Mouse (Mus musculus): ENCODE results near the gene Stap2. TPM values are rescaled to one million over a fixed set of nuclear protein-coding genes. Genes with fewer than 3 reads are reported as not detected.

The Stap2 gene
- polyA plus RNA-seq, 1 experiment from 2014 or later = 8.0 TPM

GRCm38 (mm10) chr17:56009962-56010240, 4.5 kb upstream of the Stap2 start:
- 54% methylated on average over 2 of the region's 2 CpGs for WGBS
- peaks cover 37% of the 10 kb centered on the region for H3K4me1 ChIP-seq
- peaks cover 37% of the 10 kb centered on the region for H3K36me3 ChIP-seq
- H3K27me3 ChIP-seq (ENCODE audit: insufficient read depth, poor library complexity, severe bottlenecking) = 0 out of 2 replicates have a peak, but pooled peaks cover 1% of the 10 kb centered on the region
- peak overlapping the region; percentile 88 for H3K27ac ChIP-seq
- no peak for DNase-seq (ENCODE audit: low spot score)
- peak overlapping the region; percentile 80 for H3K4me3 ChIP-seq
- H3K9me3 ChIP-seq = no peaks in the 10 kb centered on the region

- H3K36me3 ChIP-seq = peaks cover 33% of the 10 kb centered on the region
- H3K4me3 ChIP-seq = peak overlapping the region; percentile 80
- WGBS = under 1% methylated on average over 62 of the region's 62 CpGs
- H3K4me1 ChIP-seq = peaks cover 37% of the 10 kb centered on the region
- no peaks in the 10 kb centered on the region for H3K9me3 ChIP-seq
- 0 out of 2 replicates have a peak, but pooled peaks cover 4% of the 10 kb centered on the region for H3K27me3 ChIP-seq (ENCODE audit: insufficient read depth, poor library complexity, severe bottlenecking)
- H3K27ac ChIP-seq = peak overlapping the region; percentile 88
- peak; percentile 97 for DNase-seq (ENCODE audit: low spot score)
Observed at GRCm38 (mm10) chr17:56009088-56009961, 3.9 kb upstream of the Stap2 start.

- H3K27me3 ChIP-seq (ENCODE audit: insufficient read depth, poor library complexity, severe bottlenecking) = 0 out of 2 replicates have a peak, but pooled peaks cover 7% of the 10 kb centered on the region
- peaks cover 26% of the 10 kb centered on the region for H3K36me3 ChIP-seq
- WGBS = under 1% methylated on average over 21 of the region's 21 CpGs
- H3K27ac ChIP-seq = peak overlapping the region; percentile 88
- H3K4me3 ChIP-seq = peak overlapping the region; percentile 80
- peaks cover 37% of the 10 kb centered on the region for H3K4me1 ChIP-seq
- no peaks in the 10 kb centered on the region for H3K9me3 ChIP-seq
- DNase-seq (ENCODE audit: low spot score) = peak; percentile 99
Observed at GRCm38 (mm10) chr17:56008356-56009087, 3.1 kb upstream of the Stap2 start.

GRCm38 (mm10) chr17:56007444-56008355, 2.3 kb upstream of the Stap2 start:
- peaks cover 37% of the 10 kb centered on the region for H3K4me1 ChIP-seq
- peak overlapping the region; percentile 88 for H3K27ac ChIP-seq
- peak overlapping the region; percentile 80 for H3K4me3 ChIP-seq
- H3K9me3 ChIP-seq = no peaks in the 10 kb centered on the region
- DNase-seq (ENCODE audit: low spot score) = no peak
- H3K27me3 ChIP-seq (ENCODE audit: insufficient read depth, poor library complexity, severe bottlenecking) = peaks cover 15% of the 10 kb centered on the region; the same call in 1 of the 2 replicates
- 27% methylated on average over 14 of the region's 14 CpGs for WGBS
- peaks cover 19% of the 10 kb centered on the region for H3K36me3 ChIP-seq

GRCm38 (mm10) chr17:56006956-56007355, 1.6 kb upstream of the Stap2 start:
- Histone ChIP-seq H3K27ac (peak overlapping the region; percentile 88), H3K4me1 (peaks cover 37% of the 10 kb centered on the region), H3K9me3 (no peaks in the 10 kb centered on the region), H3K27me3 (ENCODE audit: insufficient read depth, poor library complexity, severe bottlenecking) (peaks cover 20% of the 10 kb centered on the region; the same call in 1 of the 2 replicates), H3K4me3 (0 out of 2 replicates have a peak overlapping the region, but pooled peaks have one; percentile 8), H3K36me3 (peaks cover 12% of the 10 kb centered on the region)
- 41% methylated on average over 10 of the region's 10 CpGs for WGBS
- no peak for DNase-seq (ENCODE audit: low spot score)

- Histone ChIP-seq H3K36me3 (no peaks in the 10 kb centered on the region), H3K4me3 (no peak overlapping the region), H3K27ac (no peak overlapping the region), H3K9me3 (no peaks in the 10 kb centered on the region), H3K27me3 (ENCODE audit: insufficient read depth, poor library complexity, severe bottlenecking) (peaks cover 50% of the 10 kb centered on the region), H3K4me1 (peaks cover 28% of the 10 kb centered on the region)
- WGBS = 75% methylated on average over 3 of the region's 3 CpGs
- DNase-seq (ENCODE audit: low spot score) = no peak
Observed at GRCm38 (mm10) chr17:56003000-56003399, 2.4 kb downstream of the Stap2 start.

GRCm38 (mm10) chr17:55999794-56000499, 5.4 kb downstream of the Stap2 start:
- H3K9me3 ChIP-seq = no peaks in the 10 kb centered on the region
- H3K4me3 ChIP-seq = peak overlapping the region; percentile 46
- WGBS = 7% methylated on average over 30 of the region's 30 CpGs
- H3K27ac ChIP-seq = no peak overlapping the region
- peaks cover 2% of the 10 kb centered on the region; the same call in 1 of the 2 replicates for H3K36me3 ChIP-seq
- H3K27me3 ChIP-seq (ENCODE audit: insufficient read depth, poor library complexity, severe bottlenecking) = peaks cover 49% of the 10 kb centered on the region
- no peak for DNase-seq (ENCODE audit: low spot score)
- H3K4me1 ChIP-seq = peaks cover 10% of the 10 kb centered on the region

- Histone ChIP-seq H3K27ac (no peak overlapping the region), H3K4me3 (no peak overlapping the region), H3K36me3 (peaks cover 2% of the 10 kb centered on the region; the same call in 1 of the 2 replicates), H3K9me3 (no peaks in the 10 kb centered on the region), H3K4me1 (peaks cover 10% of the 10 kb centered on the region), H3K27me3 (ENCODE audit: insufficient read depth, poor library complexity, severe bottlenecking) (peaks cover 22% of the 10 kb centered on the region)
- DNase-seq (ENCODE audit: low spot score) = no peak
- WGBS = 80% methylated on average over 15 of the region's 15 CpGs
Observed at GRCm38 (mm10) chr17:55996007-55996406, 9.4 kb downstream of the Stap2 start.

- H3K36me3 ChIP-seq = no peaks in the 10 kb centered on the region
- WGBS = 70% methylated on average over 8 of the region's 8 CpGs
- no peaks in the 10 kb centered on the region for H3K9me3 ChIP-seq
Observed at GRCm38 (mm10) chr17:55990278-55990898, 15.0 kb downstream of the Stap2 start.

GRCm38 (mm10) chr17:55986030-55986961, 19.1 kb downstream of the Stap2 start, which contains the start of gene Fsd1:
Fsd1 (plus strand) TSS chr17:55986509.
- Histone ChIP-seq H3K27ac (peak within 1 kb of the TSS; percentile 47; the same call in 1 of the 2 replicates), H3K4me3 (peak within 1 kb of the TSS; percentile 60), H3K36me3 (no peaks in the 10 kb centered on the region), H3K4me1 (peaks cover 9% of the 10 kb centered on the region), H3K27me3 (ENCODE audit: insufficient read depth, poor library complexity, severe bottlenecking) (peaks cover 34% of the 10 kb centered on the region; the same call in 1 of the 2 replicates), H3K9me3 (no peaks in the 10 kb centered on the region; the same call in 1 of the 2 replicates)
- WGBS = 9% methylated on average over 35 of the region's 35 CpGs
- no peak for DNase-seq (ENCODE audit: low spot score)

More at GRCm38 (mm10) chr17:55990278-55990898, 15.0 kb downstream of the Stap2 start:
- H3K27me3 ChIP-seq (ENCODE audit: insufficient read depth, poor library complexity, severe bottlenecking) = peaks cover 30% of the 10 kb centered on the region; the same call in 1 of the 2 replicates
- H3K4me3 ChIP-seq = no peak overlapping the region
- DNase-seq (ENCODE audit: low spot score) = no peak
- no peak overlapping the region for H3K27ac ChIP-seq
- peaks cover 9% of the 10 kb centered on the region for H3K4me1 ChIP-seq
